In the genomic region with DNA sequence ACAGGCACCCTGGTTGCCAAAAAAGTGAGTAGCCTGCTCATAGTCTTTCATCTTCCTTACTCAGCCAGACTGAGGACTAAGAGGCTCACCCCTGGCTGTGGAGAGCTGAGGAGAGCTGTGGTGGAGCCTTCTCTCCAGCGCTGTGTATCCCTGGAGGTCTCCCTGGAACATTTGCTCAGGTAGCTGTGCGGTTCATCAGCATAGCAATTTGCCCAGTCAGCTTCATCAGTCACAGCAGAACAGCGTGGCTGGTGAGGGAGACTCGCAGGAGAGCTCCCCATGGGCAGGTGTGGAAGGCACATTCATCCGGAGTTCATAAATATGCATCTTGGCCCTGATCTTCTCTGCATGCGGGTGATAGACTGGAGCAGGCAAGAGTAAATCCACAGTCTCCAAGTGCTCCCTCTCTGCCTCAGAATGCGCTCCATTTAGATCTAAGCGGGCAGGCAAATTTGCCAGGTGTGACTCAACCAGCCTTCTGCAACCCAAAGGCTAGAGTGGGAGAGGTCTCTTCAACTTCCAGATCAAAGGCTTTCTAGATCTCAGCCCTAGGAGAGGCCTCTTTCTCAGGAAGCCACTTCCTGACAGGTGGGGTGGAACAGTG, we compare ENCODE assay signal across 16 mouse cellular contexts.
A peak's percentile ranks its signal among the peaks of the same experiment; 100 is the strongest.
DNase-seq lines count a peak whose midpoint lies in the region; ATAC-seq lines count a peak whose summit lies in the region.
"Had no signal": no experiment of that assay in that cellular context is flagged by ENCODE, and none has a peak within 500 bp of the region (broad histone marks: within the 10 kb centered on the region; RNA-seq: fewer than 3 reads in every experiment).

No protein-coding gene starts in this region.

- 0 out of 2 replicates have a peak, but pooled peaks have one; percentile 16 for ATAC-seq in hindbrain, embryonic 12.5 days (ENCODE audit: low FRiP score)
- no peak for ATAC-seq in hindbrain, embryonic 11.5 days (ENCODE audit: low FRiP score)
- 0 out of 2 replicates have a peak, but pooled peaks have one; percentile 5 for ATAC-seq in neural tube, embryonic 13.5 days (ENCODE audit: low read depth)
- peak; percentile 41; the same call in 1 of the 2 replicates for ATAC-seq in hindbrain, embryonic 14.5 days (ENCODE audit: low FRiP score)
- ATAC-seq in midbrain, embryonic 16.5 days: no peak
- ATAC-seq: forebrain, embryonic 15.5 days; intestine, embryonic 16.5 days; Patski had no signal

- WGBS in hindbrain, embryonic 12.5 days: 46% methylated on average over 8 of the region's 8 CpGs
- 44% methylated on average over 8 of the region's 8 CpGs for WGBS in hindbrain, embryonic 11.5 days
- WGBS in neural tube, embryonic 13.5 days: 45% methylated on average over 8 of the region's 8 CpGs
- 30% methylated on average over 8 of the region's 8 CpGs for WGBS in hindbrain, embryonic 14.5 days
- WGBS in midbrain, embryonic 16.5 days: 29% methylated on average over 8 of the region's 8 CpGs
- 45% methylated on average over 8 of the region's 8 CpGs for WGBS in limb, embryonic 10.5 days

- no peaks in the 10 kb centered on the region for H3K27me3 ChIP-seq in hindbrain, embryonic 12.5 days
- no peaks in the 10 kb centered on the region for H3K27me3 ChIP-seq in hindbrain, embryonic 11.5 days (ENCODE audit: control insufficient read depth, insufficient read depth, low read length)
- H3K27me3 ChIP-seq in neural tube, embryonic 13.5 days: no peaks in the 10 kb centered on the region
- H3K27me3 ChIP-seq in hindbrain, embryonic 14.5 days (ENCODE audit: control insufficient read depth, insufficient read depth, low read length): no peaks in the 10 kb centered on the region
- H3K27me3 ChIP-seq in midbrain, embryonic 16.5 days (ENCODE audit: control insufficient read depth, insufficient read depth, low read depth, low read length): no peaks in the 10 kb centered on the region
- H3K27me3 ChIP-seq in limb, embryonic 10.5 days (ENCODE audit: low read depth, poor library complexity, severe bottlenecking): peaks cover 17% of the 10 kb centered on the region; the same call in 1 of the 2 replicates
- H3K27me3 ChIP-seq: forebrain, embryonic 15.5 days had no signal

- DNase-seq in hindbrain, embryonic 11.5 days (ENCODE audit: low spot score): no peak
- no peak for DNase-seq in neural tube, embryonic 10.5 days (ENCODE audit: extremely low spot score, low spot score)
- DNase-seq in hindbrain, embryonic 14.5 days (ENCODE audit: low spot score): no peak
- DNase-seq in limb, embryonic 10.5 days (ENCODE audit: low spot score): no peak
- DNase-seq: cerebellum, postnatal 14 days; heart, postnatal 36 days; lung, postnatal 10 days; retina, postnatal 1 day; thymus, adult 18-20 months had no signal

- H3K9me3 ChIP-seq in hindbrain, embryonic 12.5 days (replicated peaks): no peaks in the 10 kb centered on the region
- H3K9me3 ChIP-seq in hindbrain, embryonic 11.5 days (ENCODE audit: control insufficient read depth, low read length): no peaks in the 10 kb centered on the region
- H3K9me3 ChIP-seq in neural tube, embryonic 13.5 days: no peaks in the 10 kb centered on the region
- no peaks in the 10 kb centered on the region for H3K9me3 ChIP-seq in hindbrain, embryonic 14.5 days (ENCODE audit: control insufficient read depth, low read length)
- H3K9me3 ChIP-seq in midbrain, embryonic 16.5 days (replicated peaks; ENCODE audit: control insufficient read depth, low read length, poor library complexity, severe bottlenecking): no peaks in the 10 kb centered on the region
- H3K9me3 ChIP-seq in limb, embryonic 10.5 days (replicated peaks): no peaks in the 10 kb centered on the region
- H3K9me3 ChIP-seq: forebrain, embryonic 15.5 days; heart, embryonic 13.5 days had no signal

- peak overlapping the region; percentile 57; the same call in 1 of the 2 replicates for H3K27ac ChIP-seq in hindbrain, embryonic 12.5 days
- no peak overlapping the region for H3K27ac ChIP-seq in hindbrain, embryonic 11.5 days (ENCODE audit: low read depth, low read length)
- H3K27ac ChIP-seq in neural tube, embryonic 13.5 days (replicated peaks): peak overlapping the region; percentile 46
- peak overlapping the region; percentile 55 for H3K27ac ChIP-seq in hindbrain, embryonic 14.5 days
- peak overlapping the region; percentile 40; the same call in 1 of the 2 replicates for H3K27ac ChIP-seq in midbrain, embryonic 16.5 days (ENCODE audit: low read length)
- no peak overlapping the region for H3K27ac ChIP-seq in limb, embryonic 10.5 days
- H3K27ac ChIP-seq: forebrain, embryonic 15.5 days; heart, embryonic 13.5 days had no signal

- H3K9ac ChIP-seq in hindbrain, embryonic 12.5 days: no peak overlapping the region
- no peak overlapping the region for H3K9ac ChIP-seq in hindbrain, embryonic 11.5 days (ENCODE audit: low read depth, low read length)
- H3K9ac ChIP-seq in neural tube, embryonic 13.5 days: no peak overlapping the region
- no peak overlapping the region for H3K9ac ChIP-seq in hindbrain, embryonic 14.5 days
- no peak overlapping the region for H3K9ac ChIP-seq in midbrain, embryonic 16.5 days (ENCODE audit: low read depth, low read length)
- H3K9ac ChIP-seq: forebrain, embryonic 15.5 days; heart, embryonic 13.5 days had no signal

- no peak overlapping the region for H3K4me2 ChIP-seq in hindbrain, embryonic 12.5 days (replicated peaks)
- H3K4me2 ChIP-seq in hindbrain, embryonic 11.5 days (replicated peaks; ENCODE audit: low read depth, low read length): no peak overlapping the region
- no peak overlapping the region for H3K4me2 ChIP-seq in neural tube, embryonic 13.5 days
- H3K4me2 ChIP-seq in hindbrain, embryonic 14.5 days (replicated peaks): no peak overlapping the region
- no peak overlapping the region for H3K4me2 ChIP-seq in midbrain, embryonic 16.5 days (ENCODE audit: low read length)
- H3K4me2 ChIP-seq: forebrain, embryonic 15.5 days; heart, embryonic 13.5 days had no signal

- peaks cover 40% of the 10 kb centered on the region for H3K4me1 ChIP-seq in hindbrain, embryonic 12.5 days
- no peaks in the 10 kb centered on the region; the same call in 1 of the 2 replicates for H3K4me1 ChIP-seq in hindbrain, embryonic 11.5 days (replicated peaks; ENCODE audit: control insufficient read depth, insufficient read depth, low read length)
- peaks cover 53% of the 10 kb centered on the region for H3K4me1 ChIP-seq in neural tube, embryonic 13.5 days (replicated peaks)
- H3K4me1 ChIP-seq in hindbrain, embryonic 14.5 days (replicated peaks; ENCODE audit: control insufficient read depth, insufficient read depth, low read length): peaks cover 46% of the 10 kb centered on the region
- peaks cover 37% of the 10 kb centered on the region for H3K4me1 ChIP-seq in midbrain, embryonic 16.5 days (ENCODE audit: control insufficient read depth, insufficient read depth, low read length)
- H3K4me1 ChIP-seq in limb, embryonic 10.5 days: 0 out of 2 replicates have a peak, but pooled peaks cover 2% of the 10 kb centered on the region

- H3K36me3 ChIP-seq in hindbrain, embryonic 12.5 days: no peaks in the 10 kb centered on the region
- no peaks in the 10 kb centered on the region for H3K36me3 ChIP-seq in hindbrain, embryonic 11.5 days (ENCODE audit: control insufficient read depth, insufficient read depth, low read length)
- H3K36me3 ChIP-seq in neural tube, embryonic 13.5 days: no peaks in the 10 kb centered on the region
- no peaks in the 10 kb centered on the region for H3K36me3 ChIP-seq in hindbrain, embryonic 14.5 days (replicated peaks; ENCODE audit: control insufficient read depth, insufficient read depth)
- H3K36me3 ChIP-seq in midbrain, embryonic 16.5 days (ENCODE audit: control insufficient read depth, insufficient read depth, low read length): no peaks in the 10 kb centered on the region
- H3K36me3 ChIP-seq in limb, embryonic 10.5 days: no peaks in the 10 kb centered on the region
- H3K36me3 ChIP-seq: forebrain, embryonic 15.5 days; heart, embryonic 13.5 days had no signal

- H3K4me3 ChIP-seq in hindbrain, embryonic 12.5 days: no peak overlapping the region
- H3K4me3 ChIP-seq in hindbrain, embryonic 11.5 days (ENCODE audit: low read depth, low read length): no peak overlapping the region
- no peak overlapping the region for H3K4me3 ChIP-seq in neural tube, embryonic 13.5 days
- no peak overlapping the region for H3K4me3 ChIP-seq in hindbrain, embryonic 14.5 days (replicated peaks; ENCODE audit: low read length)
- H3K4me3 ChIP-seq in midbrain, embryonic 16.5 days (ENCODE audit: low read depth, low read length): no peak overlapping the region
- no peak overlapping the region for H3K4me3 ChIP-seq in limb, embryonic 10.5 days
- H3K4me3 ChIP-seq: forebrain, embryonic 15.5 days; heart, embryonic 13.5 days had no signal

Comparison
In these comparisons a context has a peak if more than half of its experiments do, and no peak if none do; other contexts are left out.
1. ATAC-seq: peak in hindbrain, embryonic 12.5 days (single experiment), neural tube, embryonic 13.5 days (single experiment) and hindbrain, embryonic 14.5 days (single experiment); none in hindbrain, embryonic 11.5 days (single experiment) and midbrain, embryonic 16.5 days (single experiment).
2. H3K27ac ChIP-seq: peak in hindbrain, embryonic 12.5 days (single experiment), neural tube, embryonic 13.5 days (single experiment), hindbrain, embryonic 14.5 days (single experiment) and midbrain, embryonic 16.5 days (single experiment); none in hindbrain, embryonic 11.5 days (single experiment) and limb, embryonic 10.5 days (single experiment).